Mouse (Mus musculus): ENCODE data around the gene Bend4. TPM values are rescaled to one million over a fixed set of nuclear protein-coding genes. Genes with fewer than 3 reads are reported as not detected.

Bend4 gene
- polyA plus RNA-seq (2016; fragmentation: Nextera tagmentation; extraction: Ambion mirVana): 12.1 and 13.0 TPM in 2 replicates

DNA sequence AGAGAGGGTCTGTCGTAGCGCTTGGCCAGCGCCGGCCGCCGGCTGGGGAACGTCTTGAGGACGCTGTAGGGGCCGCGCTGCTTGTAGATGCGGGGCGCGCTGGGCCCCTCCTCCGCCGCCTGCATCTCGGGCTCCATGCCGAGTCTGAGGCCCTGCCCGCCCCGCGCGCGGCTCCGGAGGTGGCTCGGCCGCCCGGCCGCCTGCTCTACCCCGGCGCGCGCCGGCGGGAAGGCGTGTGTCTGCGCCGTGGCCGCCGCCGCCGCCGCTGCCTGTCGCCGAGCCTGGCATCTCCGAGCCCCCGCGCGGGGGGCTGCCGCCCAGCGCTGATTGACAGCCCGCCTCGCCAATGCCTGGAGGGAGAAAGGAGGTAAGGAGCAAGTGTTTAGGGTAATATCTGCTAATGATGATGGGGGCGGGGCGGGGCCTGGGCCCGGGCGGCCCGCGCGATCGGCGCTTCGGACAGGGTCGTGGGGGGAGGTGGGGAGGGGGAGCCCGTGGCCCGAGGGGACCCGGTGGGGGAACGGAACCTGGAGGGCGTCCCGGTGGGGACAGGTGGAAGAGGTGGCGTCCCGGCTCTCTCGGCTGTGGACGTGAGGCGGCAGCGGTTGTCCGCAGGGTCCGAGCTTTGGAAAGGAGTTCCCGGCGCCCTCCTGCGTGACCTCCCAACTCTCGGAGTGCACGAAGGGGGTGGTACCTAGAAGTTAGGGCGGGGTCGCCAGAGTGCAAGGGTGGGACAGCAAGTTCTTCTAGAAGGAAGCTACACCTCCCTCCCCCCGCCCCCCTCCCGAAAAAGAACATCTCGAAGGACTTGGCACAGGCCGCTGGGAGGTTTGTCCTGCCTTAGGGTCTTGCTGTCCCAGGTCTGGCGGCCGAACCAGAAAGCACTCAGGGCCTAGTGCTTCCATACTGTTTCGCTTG is at the start of gene Bend4:
Gene Bend4 (minus strand): TSS at position 868 of the 918 bp plus-strand sequence.
- Histone ChIP-seq H3K9me3 (replicated peaks) (no peaks in the 10 kb centered on the region), H3K36me3 (no peaks in the 10 kb centered on the region), H3K4me1 (peaks cover 37% of the 10 kb centered on the region), H3K4me3 (peak within 1 kb of the TSS; percentile 74), H3K27ac (replicated peaks) (peak within 1 kb of the TSS; percentile 88), H3K27me3 (ENCODE audit: low read depth, poor library complexity, severe bottlenecking) (peaks cover 36% of the 10 kb centered on the region)
- 1% methylated on average over 81 of the region's 90 CpGs for WGBS
- peak; percentile 92 for DNase-seq (ENCODE audit: low spot score)

DNA sequence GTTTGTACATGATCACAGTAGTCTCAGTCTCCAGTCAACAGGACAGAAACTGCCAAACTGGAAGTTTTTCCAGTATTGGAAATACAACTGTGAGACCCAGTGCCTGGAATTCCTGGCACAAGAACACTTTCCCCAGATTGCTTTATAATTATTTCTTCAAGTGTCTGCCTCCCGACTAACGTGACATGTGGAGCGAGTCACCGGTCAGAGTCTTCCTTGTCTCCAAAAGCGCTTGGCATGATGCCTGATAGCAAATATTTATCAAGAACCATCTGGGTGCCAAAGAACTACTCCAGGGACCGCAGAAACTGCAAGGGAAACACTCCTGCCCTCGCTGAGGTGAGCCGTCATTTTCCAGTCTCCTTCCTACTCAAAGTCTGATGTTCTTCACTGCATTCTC is 45.6 kb upstream of the Bend4 start:
- H3K4me3 ChIP-seq: no peak overlapping the region
- H3K27me3 ChIP-seq (ENCODE audit: low read depth, poor library complexity, severe bottlenecking): no peaks in the 10 kb centered on the region
- DNase-seq (ENCODE audit: low spot score): no peak
- H3K27ac ChIP-seq (replicated peaks): no peak overlapping the region
- no peaks in the 10 kb centered on the region for H3K36me3 ChIP-seq
- 90% methylated on average over 8 of the region's 8 CpGs for WGBS
- H3K4me1 ChIP-seq: no peaks in the 10 kb centered on the region
- H3K9me3 ChIP-seq (replicated peaks): no peaks in the 10 kb centered on the region

DNA sequence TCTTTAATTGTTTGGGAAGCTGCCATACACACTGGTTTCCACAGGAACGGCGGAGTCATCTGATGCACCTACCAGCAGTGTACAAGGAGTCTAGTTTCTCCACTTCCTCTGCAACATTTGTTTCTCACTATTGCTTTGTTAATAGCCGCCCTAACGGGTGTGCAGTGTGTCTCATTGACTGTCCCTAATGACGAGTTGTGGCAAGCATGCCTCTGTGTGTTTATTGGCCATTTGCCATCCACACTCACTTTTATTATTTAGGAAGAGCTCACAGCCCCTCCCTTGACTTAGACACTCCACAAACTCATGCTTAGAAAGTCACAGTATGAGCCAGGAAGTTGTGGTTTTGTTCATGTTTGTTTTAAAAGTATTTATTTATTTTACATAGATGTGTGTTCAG is 45.0 kb upstream of the Bend4 start:
- Histone ChIP-seq H3K27ac (replicated peaks) (no peak overlapping the region), H3K36me3 (no peaks in the 10 kb centered on the region), H3K4me3 (no peak overlapping the region), H3K27me3 (ENCODE audit: low read depth, poor library complexity, severe bottlenecking) (no peaks in the 10 kb centered on the region), H3K4me1 (no peaks in the 10 kb centered on the region), H3K9me3 (replicated peaks) (no peaks in the 10 kb centered on the region)
- DNase-seq (ENCODE audit: low spot score): no peak
- 88% methylated on average over 5 of the region's 5 CpGs for WGBS

DNA sequence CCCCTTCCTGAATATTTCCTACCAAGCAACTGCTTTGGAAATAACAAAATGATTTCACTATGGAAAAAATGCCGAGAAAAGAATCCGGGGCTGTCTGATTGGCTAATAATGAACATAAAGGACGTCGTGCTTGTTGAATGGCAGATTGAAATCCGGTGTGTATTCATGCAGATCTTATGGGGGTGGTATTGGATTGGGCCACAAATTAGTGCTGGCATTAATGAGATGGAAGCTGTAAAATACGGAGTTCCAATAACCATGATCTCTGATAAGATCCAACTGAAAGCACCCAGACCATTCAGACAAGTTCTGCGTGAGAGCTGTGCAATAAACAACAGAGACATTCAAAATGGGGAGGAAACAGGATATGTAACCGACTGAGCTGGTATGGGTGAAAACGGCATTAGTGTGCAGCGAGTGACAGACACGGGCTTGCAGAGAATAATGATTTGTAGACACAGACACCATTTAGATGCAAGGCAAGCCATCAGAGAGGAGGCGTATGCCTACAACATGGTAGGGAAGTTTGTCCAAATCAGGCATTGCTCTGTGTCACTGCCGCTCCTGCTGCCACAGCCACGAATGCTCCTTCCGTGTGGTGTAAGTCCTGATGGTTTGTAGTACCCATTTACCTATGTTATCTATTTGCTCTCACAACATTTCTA is 38.9 kb upstream of the Bend4 start:
- no peak for DNase-seq (ENCODE audit: low spot score)
- H3K4me3 ChIP-seq: no peak overlapping the region
- WGBS: 91% methylated on average over 15 of the region's 15 CpGs
- no peaks in the 10 kb centered on the region for H3K36me3 ChIP-seq
- H3K27ac ChIP-seq (replicated peaks): no peak overlapping the region
- H3K9me3 ChIP-seq (replicated peaks): no peaks in the 10 kb centered on the region
- H3K4me1 ChIP-seq: 0 out of 2 replicates have a peak, but pooled peaks cover 5% of the 10 kb centered on the region
- H3K27me3 ChIP-seq (ENCODE audit: low read depth, poor library complexity, severe bottlenecking): no peaks in the 10 kb centered on the region

DNA sequence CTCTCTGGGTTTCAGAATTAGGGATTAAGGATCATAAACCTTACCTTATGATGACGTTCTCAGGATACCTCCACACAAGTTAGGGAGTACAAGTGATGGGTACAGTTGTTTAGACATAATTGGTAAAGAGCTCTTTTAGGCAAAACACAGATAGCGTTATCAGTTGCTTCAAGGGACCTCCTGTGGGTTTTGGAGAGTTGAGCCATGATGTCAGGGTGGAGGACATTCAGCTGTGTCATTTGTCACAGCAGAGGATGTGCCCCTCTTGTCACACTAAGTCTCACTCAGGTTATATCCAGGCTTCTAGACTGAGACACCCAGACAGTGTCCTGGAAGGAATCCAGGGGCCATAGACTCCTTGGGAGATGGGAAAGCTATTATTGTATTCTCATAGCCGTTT is 36.8 kb upstream of the Bend4 start:
- no peak for DNase-seq (ENCODE audit: low spot score)
- 87% methylated on average over 3 of the region's 3 CpGs for WGBS
- no peak overlapping the region for H3K27ac ChIP-seq (replicated peaks)
- H3K27me3 ChIP-seq (ENCODE audit: low read depth, poor library complexity, severe bottlenecking): no peaks in the 10 kb centered on the region
- H3K36me3 ChIP-seq: no peaks in the 10 kb centered on the region
- 0 out of 2 replicates have a peak, but pooled peaks cover 5% of the 10 kb centered on the region for H3K4me1 ChIP-seq
- H3K9me3 ChIP-seq (replicated peaks): no peaks in the 10 kb centered on the region
- no peak overlapping the region for H3K4me3 ChIP-seq

DNA sequence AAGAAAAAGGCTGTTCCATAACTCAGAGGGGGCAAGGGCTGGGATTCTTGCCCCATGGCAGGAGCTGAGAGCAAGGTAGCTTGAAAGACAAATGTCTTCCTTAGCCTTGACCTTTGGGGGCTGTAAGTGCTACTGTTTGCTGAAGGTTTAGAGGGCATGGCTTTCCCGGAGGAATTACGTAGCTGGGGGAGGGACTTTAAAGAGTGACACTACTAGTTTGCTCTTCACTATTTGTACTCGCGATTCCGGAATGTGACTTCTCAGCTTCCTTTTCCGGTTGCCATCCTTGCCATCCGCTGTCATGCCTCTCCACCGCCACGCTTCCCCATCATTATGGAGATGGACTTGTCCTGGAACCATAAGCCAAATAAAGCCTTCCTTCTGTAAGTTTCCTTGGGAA is 35.5 kb upstream of the Bend4 start:
- Histone ChIP-seq H3K4me1 (0 out of 2 replicates have a peak, but pooled peaks cover 5% of the 10 kb centered on the region), H3K27me3 (ENCODE audit: low read depth, poor library complexity, severe bottlenecking) (no peaks in the 10 kb centered on the region), H3K27ac (replicated peaks) (no peak overlapping the region), H3K9me3 (replicated peaks) (no peaks in the 10 kb centered on the region), H3K4me3 (no peak overlapping the region), H3K36me3 (no peaks in the 10 kb centered on the region)
- DNase-seq (ENCODE audit: low spot score): no peak
- WGBS: 91% methylated on average over 9 of the region's 9 CpGs

DNA sequence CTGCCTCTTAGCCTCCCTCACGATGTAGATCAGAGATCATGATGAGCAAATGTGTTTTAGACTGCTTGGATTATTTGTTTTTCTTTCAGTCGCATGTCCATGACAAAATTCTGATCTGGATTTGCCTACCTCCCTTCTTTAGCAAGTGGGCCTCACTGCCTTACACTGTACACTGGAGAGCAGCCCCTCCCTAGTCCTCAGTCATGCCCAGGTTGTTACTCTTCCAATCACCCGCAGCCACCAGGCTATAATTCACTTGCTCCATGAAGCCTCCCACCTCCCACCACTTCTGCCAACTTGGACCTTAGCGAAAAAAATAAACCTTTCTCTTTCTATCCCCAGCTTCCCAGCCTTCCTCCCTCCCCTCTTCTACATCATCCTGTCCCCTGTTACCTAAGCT is 34.2 kb upstream of the Bend4 start:
- 76% methylated on average over 4 of the region's 4 CpGs for WGBS
- Histone ChIP-seq H3K4me1 (0 out of 2 replicates have a peak, but pooled peaks cover 5% of the 10 kb centered on the region), H3K9me3 (replicated peaks) (no peaks in the 10 kb centered on the region), H3K4me3 (no peak overlapping the region), H3K36me3 (no peaks in the 10 kb centered on the region), H3K27ac (replicated peaks) (no peak overlapping the region), H3K27me3 (ENCODE audit: low read depth, poor library complexity, severe bottlenecking) (no peaks in the 10 kb centered on the region)
- DNase-seq (ENCODE audit: low spot score): no peak

DNA sequence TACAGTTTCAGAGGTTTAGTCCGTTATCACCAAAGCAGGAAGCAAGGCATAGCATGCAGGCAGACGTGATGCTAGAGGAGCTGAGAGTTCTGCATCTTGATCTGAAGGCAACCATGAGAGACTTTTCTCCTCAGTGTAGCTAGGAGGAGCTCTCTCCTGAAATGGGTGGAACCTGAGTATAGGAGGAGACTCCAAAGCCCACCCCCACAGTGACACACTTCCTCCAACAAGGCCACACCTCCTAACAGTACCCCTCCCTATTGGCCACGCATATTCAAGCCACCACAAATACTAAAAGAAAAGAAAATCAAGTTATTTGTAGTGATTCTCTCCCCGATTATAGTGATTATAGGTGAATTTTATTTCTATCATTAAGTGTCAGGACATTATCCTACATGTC is 28.7 kb upstream of the Bend4 start:
- H3K36me3 ChIP-seq: no peaks in the 10 kb centered on the region
- 87% methylated on average over 4 of the region's 4 CpGs for WGBS

DNA sequence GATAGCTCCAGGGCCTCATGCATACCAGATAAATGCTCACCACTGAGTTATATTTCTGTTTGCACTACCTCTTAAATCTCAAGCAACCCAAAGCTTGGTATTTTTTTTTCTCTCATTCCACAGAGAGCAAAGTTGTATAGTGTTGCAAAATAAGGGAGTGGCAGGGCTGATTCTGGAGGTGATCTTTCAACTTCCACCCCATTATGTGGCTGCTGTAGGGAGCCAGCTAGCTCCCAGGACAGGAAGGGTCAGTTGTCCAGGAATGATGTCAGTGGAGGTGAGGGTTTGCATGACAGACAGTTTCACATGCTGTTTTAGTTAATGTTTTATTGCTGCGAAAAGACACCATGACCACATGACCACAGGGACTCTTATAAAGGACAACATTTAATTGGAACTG is 26.2 kb upstream of the Bend4 start:
- H3K4me1 ChIP-seq: no peaks in the 10 kb centered on the region
- no peaks in the 10 kb centered on the region for H3K27me3 ChIP-seq (ENCODE audit: low read depth, poor library complexity, severe bottlenecking)
- 95% methylated on average over 1 of the region's 1 CpGs for WGBS
- H3K27ac ChIP-seq (replicated peaks): no peak overlapping the region
- H3K4me3 ChIP-seq: no peak overlapping the region
- H3K36me3 ChIP-seq: no peaks in the 10 kb centered on the region
- no peak for DNase-seq (ENCODE audit: low spot score)
- H3K9me3 ChIP-seq (replicated peaks): no peaks in the 10 kb centered on the region

More for the DNA sequence above, 28.7 kb upstream of the Bend4 start:
- Histone ChIP-seq H3K9me3 (replicated peaks) (no peaks in the 10 kb centered on the region), H3K27ac (replicated peaks) (no peak overlapping the region), H3K4me1 (no peaks in the 10 kb centered on the region), H3K4me3 (no peak overlapping the region), H3K27me3 (ENCODE audit: low read depth, poor library complexity, severe bottlenecking) (no peaks in the 10 kb centered on the region)
- no peak for DNase-seq (ENCODE audit: low spot score)

DNA sequence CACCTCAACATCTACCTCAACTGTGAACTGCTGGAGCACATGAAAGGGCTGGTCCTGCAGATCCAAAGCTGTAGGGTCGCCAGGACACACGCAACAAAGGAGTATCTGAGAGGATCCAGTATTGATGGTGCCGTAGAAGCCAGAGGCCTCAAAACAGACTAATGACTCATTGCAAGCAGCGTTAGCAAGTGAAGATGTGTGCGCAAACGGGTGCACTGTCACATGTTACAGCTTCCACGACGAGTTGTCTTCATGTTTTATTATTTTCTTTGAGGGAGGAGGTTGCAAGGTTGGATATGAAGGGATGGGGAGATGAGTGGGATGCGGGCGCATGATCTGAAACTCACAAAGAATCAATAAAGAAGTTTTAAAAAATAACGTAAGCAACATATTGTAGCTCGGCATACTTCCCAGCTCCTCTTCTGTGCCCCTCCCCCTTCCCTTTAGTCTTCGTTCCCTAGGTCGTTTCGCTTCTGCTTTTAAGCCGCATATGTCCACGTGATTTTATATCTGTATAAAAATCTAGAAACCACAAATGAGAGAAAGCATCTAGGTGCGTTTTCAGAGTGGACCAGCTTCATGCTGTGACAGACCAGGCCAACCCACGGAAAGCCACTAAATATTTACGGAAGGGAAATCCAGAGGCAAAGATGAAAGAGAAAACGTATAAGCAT is 22.0 kb upstream of the Bend4 start:
- no peaks in the 10 kb centered on the region for H3K27me3 ChIP-seq (ENCODE audit: low read depth, poor library complexity, severe bottlenecking)
- H3K9me3 ChIP-seq (replicated peaks): no peaks in the 10 kb centered on the region
- 91% methylated on average over 21 of the region's 21 CpGs for WGBS
- H3K4me1 ChIP-seq: peaks cover 3% of the 10 kb centered on the region; the same call in 1 of the 2 replicates
- H3K36me3 ChIP-seq: no peaks in the 10 kb centered on the region
- DNase-seq (ENCODE audit: low spot score): no peak
- H3K4me3 ChIP-seq: no peak overlapping the region
- no peak overlapping the region for H3K27ac ChIP-seq (replicated peaks)

DNA sequence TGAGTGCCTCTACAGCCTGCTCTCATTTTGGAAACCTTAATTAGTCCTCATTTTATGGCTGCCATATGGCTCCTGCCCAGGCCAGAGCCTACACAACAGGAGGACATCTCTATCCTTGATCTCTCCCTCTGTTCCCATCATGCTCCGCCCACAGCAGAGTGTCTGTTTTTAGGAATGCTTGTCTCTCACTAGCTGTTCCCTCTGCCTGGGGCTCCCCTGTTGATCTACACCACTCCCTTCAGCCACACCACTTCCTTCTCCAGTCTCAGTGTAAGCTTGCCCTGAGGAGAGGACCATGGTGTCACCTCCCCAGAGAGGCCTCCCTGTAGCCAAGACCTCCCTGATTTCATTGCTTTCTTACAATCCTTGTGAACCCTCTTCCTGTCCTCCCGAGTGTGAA is 18.4 kb upstream of the Bend4 start:
- H3K36me3 ChIP-seq: no peaks in the 10 kb centered on the region
- peaks cover 27% of the 10 kb centered on the region for H3K4me1 ChIP-seq
- H3K27ac ChIP-seq (replicated peaks): no peak overlapping the region
- H3K9me3 ChIP-seq (replicated peaks): no peaks in the 10 kb centered on the region
- no peak overlapping the region for H3K4me3 ChIP-seq
- no peak for DNase-seq (ENCODE audit: low spot score)
- 0 out of 2 replicates have a peak, but pooled peaks cover 2% of the 10 kb centered on the region for H3K27me3 ChIP-seq (ENCODE audit: low read depth, poor library complexity, severe bottlenecking)
- WGBS: 67% methylated on average over 2 of the region's 2 CpGs

DNA sequence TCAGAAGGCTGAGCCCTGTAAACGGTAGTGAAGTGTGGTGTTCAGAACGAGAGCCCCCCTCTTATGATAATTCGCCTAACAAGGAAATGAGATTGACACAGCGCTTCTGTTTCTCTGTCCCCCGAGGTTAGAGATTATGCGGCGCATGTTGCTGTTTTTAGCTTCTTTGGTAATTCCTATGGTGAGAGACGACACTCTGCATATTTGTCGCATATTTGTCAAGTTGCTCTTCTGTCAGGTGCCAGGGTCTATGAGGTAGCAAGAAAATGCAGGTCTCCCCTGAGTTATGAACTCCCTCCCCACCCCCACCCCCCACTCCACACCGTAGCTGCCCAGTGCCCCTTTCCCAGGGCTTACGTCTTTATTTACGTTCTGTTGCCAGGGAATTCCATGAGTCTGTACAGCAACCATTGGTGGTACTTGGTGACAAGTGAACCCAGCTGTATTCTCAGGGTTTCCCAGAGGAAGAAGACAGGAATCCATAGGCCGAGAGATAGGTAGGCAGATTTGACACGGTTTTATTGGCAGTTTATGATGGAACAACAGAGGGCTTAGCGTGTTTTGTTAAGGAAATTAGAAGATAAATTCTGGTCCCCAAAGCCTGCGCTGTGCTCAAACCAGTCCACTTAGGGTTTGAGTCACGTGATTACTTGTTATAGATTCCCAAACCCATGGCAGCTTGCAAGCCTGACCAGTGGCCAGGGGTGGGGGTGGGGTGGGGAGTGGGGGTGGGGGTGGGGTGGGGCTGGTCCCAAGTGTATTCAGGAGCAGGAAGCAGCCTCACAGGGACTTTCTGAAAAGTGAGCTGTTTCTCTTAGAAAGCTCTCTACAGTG is 16.3 kb upstream of the Bend4 start:
- DNase-seq (ENCODE audit: low spot score): no peak
- peak overlapping the region; percentile 24; the same call in 1 of the 2 replicates for H3K27ac ChIP-seq (replicated peaks)
- WGBS: 31% methylated on average over 17 of the region's 17 CpGs

More for the DNA sequence above, 16.3 kb upstream of the Bend4 start:
- Histone ChIP-seq H3K9me3 (replicated peaks) (no peaks in the 10 kb centered on the region), H3K4me3 (peak overlapping the region; percentile 23), H3K36me3 (no peaks in the 10 kb centered on the region), H3K4me1 (peaks cover 27% of the 10 kb centered on the region), H3K27me3 (ENCODE audit: low read depth, poor library complexity, severe bottlenecking) (0 out of 2 replicates have a peak, but pooled peaks cover 10% of the 10 kb centered on the region)
